Mouse (Mus musculus): ENCODE results near the gene Erich4. TPM values are rescaled to one million over a fixed set of nuclear protein-coding genes. Genes with fewer than 3 reads are reported as not detected.

Gene Erich4
- polyA plus RNA-seq, 1 experiment from 2014 or later: 11.2 TPM

DNA sequence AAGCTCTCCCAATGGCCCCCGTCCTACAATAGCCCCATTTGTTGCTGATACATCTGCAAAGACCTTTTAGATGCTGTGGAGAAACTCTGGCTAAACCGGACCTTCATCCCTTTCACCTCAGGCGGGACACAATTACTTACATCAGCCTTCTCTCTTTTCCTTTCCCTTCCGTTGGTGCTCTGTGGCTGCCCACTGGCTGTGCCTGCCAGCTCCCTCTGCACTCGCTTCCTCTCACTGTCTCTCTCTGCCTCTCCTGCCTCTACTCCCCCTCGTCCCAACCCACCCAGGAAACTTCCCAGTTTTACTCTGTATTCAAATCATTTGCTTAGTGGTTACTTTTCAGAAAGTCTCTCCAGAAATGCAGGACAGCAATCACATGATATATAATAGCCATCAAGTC lies 5.6 kb downstream of the Erich4 start:
- Histone ChIP-seq H3K4me2 (ENCODE audit: low read length) (no peak overlapping the region), H3K9ac (ENCODE audit: low read depth, low read length) (no peak overlapping the region), H3K27ac (no peak overlapping the region), H3K4me1 (replicated peaks; ENCODE audit: insufficient read depth, low read length) (no peaks in the 10 kb centered on the region), H3K27me3 (ENCODE audit: insufficient read depth, low read length) (no peaks in the 10 kb centered on the region), H3K36me3 (ENCODE audit: insufficient read depth, low read length) (no peaks in the 10 kb centered on the region), H3K4me3 (replicated peaks; ENCODE audit: low read depth, low read length) (no peak overlapping the region), H3K9me3 (replicated peaks; ENCODE audit: low read length) (no peaks in the 10 kb centered on the region)
- TF ChIP-seq CTCF (IDR thresholded peaks at IDR 0.05; ENCODE audit: low read depth): no peak
- ATAC-seq (replicated peaks; ENCODE audit: low FRiP score, low read depth): no peak
- DNase-seq (ENCODE audit: low spot score): no peak
- 34% methylated on average over 6 of the region's 6 CpGs for WGBS

DNA sequence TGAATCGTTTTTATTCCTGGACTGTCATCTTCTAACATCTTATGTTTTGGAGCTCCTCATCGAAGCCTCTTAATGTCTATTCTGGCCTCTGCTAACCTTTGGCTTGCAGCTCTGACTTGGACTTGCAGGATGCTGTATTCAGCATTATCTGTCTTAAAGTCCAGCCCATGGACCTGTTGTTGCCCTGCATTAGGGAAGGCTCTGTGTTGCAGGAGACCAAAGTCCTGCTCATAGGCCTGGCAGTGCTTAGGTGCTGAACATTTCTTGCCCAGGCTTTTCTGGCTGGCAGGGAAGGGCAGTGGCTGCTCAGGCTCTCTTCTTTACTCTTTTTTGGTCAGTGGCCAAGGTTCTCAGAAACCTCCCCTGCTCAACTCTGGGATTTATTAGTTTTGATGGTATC lies 8.5 kb downstream of the Erich4 start:
- Histone ChIP-seq H3K9ac (ENCODE audit: low read depth, low read length) (no peak overlapping the region), H3K27me3 (ENCODE audit: insufficient read depth, low read length) (no peaks in the 10 kb centered on the region), H3K4me1 (replicated peaks; ENCODE audit: insufficient read depth, low read length) (no peaks in the 10 kb centered on the region), H3K4me3 (replicated peaks; ENCODE audit: low read depth, low read length) (no peak overlapping the region), H3K9me3 (replicated peaks; ENCODE audit: low read length) (no peaks in the 10 kb centered on the region), H3K27ac (peak overlapping the region; percentile 2; the same call in 1 of the 2 replicates), H3K4me2 (ENCODE audit: low read length) (no peak overlapping the region), H3K36me3 (ENCODE audit: insufficient read depth, low read length) (no peaks in the 10 kb centered on the region)
- ATAC-seq (replicated peaks; ENCODE audit: low FRiP score, low read depth): peak; percentile 86
- 72% methylated on average over 2 of the region's 2 CpGs for WGBS
- no peak for DNase-seq (ENCODE audit: low spot score)
- TF ChIP-seq CTCF (IDR thresholded peaks at IDR 0.05; ENCODE audit: low read depth): no peak

DNA sequence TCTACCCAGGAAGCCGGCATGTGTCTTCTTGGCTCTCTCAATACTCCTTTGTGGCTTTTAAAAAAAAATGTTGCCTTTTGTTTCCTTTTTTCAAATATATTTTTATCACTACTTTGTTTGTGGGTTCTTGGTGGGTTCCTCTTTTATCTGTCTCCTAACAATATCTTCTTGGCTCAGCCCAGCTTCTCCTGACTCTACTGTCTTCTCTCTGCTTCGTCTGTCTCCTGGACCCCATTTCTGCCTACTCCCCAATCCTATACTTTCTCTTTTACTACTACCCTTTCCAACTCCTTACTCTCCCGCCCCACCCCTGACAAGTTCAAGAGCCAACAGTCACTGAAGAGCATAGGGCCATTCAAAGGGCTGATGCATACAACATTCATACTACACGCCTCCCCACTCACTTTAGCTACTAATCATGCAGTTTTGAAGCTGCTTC lies 9.0 kb downstream of the Erich4 start:
- H3K4me2 ChIP-seq (ENCODE audit: low read length): no peak overlapping the region
- no peak for DNase-seq (ENCODE audit: low spot score)
- ATAC-seq (replicated peaks; ENCODE audit: low FRiP score, low read depth): no peak
- no peak overlapping the region for H3K4me3 ChIP-seq (replicated peaks; ENCODE audit: low read depth, low read length)
- H3K36me3 ChIP-seq (ENCODE audit: insufficient read depth, low read length): no peaks in the 10 kb centered on the region
- H3K9me3 ChIP-seq (replicated peaks; ENCODE audit: low read length): no peaks in the 10 kb centered on the region
- no peaks in the 10 kb centered on the region for H3K4me1 ChIP-seq (replicated peaks; ENCODE audit: insufficient read depth, low read length)
- H3K27me3 ChIP-seq (ENCODE audit: insufficient read depth, low read length): no peaks in the 10 kb centered on the region
- H3K9ac ChIP-seq (ENCODE audit: low read depth, low read length): no peak overlapping the region
- H3K27ac ChIP-seq: peak overlapping the region; percentile 2; the same call in 1 of the 2 replicates
- WGBS: 82% methylated on average over 4 of the region's 4 CpGs
- TF ChIP-seq CTCF (IDR thresholded peaks at IDR 0.05; ENCODE audit: low read depth): no peak

DNA sequence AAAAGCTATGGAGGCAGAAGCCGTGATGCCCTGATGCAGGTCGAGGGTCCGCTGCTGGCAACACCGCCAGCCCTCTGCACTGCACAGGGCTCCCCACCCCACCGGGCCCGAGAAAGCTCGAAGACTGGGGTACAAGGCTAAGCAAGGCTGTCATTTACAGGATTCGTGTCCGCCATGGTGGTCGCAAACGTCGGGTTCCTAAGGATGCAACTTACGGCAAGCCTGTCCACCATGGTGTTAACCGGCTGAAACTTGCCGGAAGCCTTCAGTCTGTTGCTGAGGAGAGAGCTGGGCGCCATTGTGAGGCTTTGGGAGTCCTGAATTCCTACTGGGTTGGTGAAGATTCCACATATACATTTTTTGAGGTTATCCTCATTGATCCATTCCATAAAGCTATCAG lies 14.3 kb downstream of the Erich4 start:
- no peak overlapping the region for H3K4me2 ChIP-seq (ENCODE audit: low read length)
- H3K4me1 ChIP-seq (replicated peaks; ENCODE audit: insufficient read depth, low read length): no peaks in the 10 kb centered on the region
- DNase-seq (ENCODE audit: low spot score): no peak
- no peak for TF ChIP-seq CTCF (IDR thresholded peaks at IDR 0.05; ENCODE audit: low read depth)
- H3K4me3 ChIP-seq (replicated peaks; ENCODE audit: low read depth, low read length): no peak overlapping the region
- no peaks in the 10 kb centered on the region for H3K36me3 ChIP-seq (ENCODE audit: insufficient read depth, low read length)
- 91% methylated on average over 16 of the region's 16 CpGs for WGBS
- H3K27ac ChIP-seq: no peak overlapping the region
- no peak overlapping the region for H3K9ac ChIP-seq (ENCODE audit: low read depth, low read length)
- H3K27me3 ChIP-seq (ENCODE audit: insufficient read depth, low read length): no peaks in the 10 kb centered on the region
- no peak for ATAC-seq (replicated peaks; ENCODE audit: low FRiP score, low read depth)
- no peaks in the 10 kb centered on the region for H3K9me3 ChIP-seq (replicated peaks; ENCODE audit: low read length)

DNA sequence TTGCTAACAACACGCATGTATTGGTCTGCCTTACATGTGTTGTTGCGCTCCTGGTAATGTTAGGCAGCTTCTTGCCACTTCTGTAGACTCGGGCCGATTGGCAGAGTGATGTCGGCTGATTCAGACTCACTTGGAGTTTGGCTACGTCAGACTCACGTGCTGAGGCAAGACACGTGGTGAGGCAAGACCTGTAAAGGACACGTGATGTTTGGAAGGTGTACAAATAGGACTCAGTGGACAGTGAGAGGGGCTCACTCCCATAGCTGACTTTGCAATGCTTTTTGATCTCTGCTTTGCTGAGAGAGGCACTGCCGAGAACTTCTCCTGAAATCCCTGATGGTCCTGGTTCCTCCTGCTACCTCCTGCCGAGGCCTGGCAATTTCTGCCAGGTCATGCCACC lies 15.0 kb downstream of the Erich4 start:
- Histone ChIP-seq H3K4me1 (replicated peaks; ENCODE audit: insufficient read depth, low read length) (no peaks in the 10 kb centered on the region), H3K27ac (no peak overlapping the region), H3K4me3 (replicated peaks; ENCODE audit: low read depth, low read length) (no peak overlapping the region), H3K9ac (ENCODE audit: low read depth, low read length) (no peak overlapping the region), H3K36me3 (ENCODE audit: insufficient read depth, low read length) (no peaks in the 10 kb centered on the region), H3K27me3 (ENCODE audit: insufficient read depth, low read length) (no peaks in the 10 kb centered on the region), H3K9me3 (replicated peaks; ENCODE audit: low read length) (no peaks in the 10 kb centered on the region), H3K4me2 (ENCODE audit: low read length) (no peak overlapping the region)
- no peak for TF ChIP-seq CTCF (IDR thresholded peaks at IDR 0.05; ENCODE audit: low read depth)
- DNase-seq (ENCODE audit: low spot score) (no peak), ATAC-seq (replicated peaks; ENCODE audit: low FRiP score, low read depth) (no peak)
- WGBS: 84% methylated on average over 11 of the region's 11 CpGs

DNA sequence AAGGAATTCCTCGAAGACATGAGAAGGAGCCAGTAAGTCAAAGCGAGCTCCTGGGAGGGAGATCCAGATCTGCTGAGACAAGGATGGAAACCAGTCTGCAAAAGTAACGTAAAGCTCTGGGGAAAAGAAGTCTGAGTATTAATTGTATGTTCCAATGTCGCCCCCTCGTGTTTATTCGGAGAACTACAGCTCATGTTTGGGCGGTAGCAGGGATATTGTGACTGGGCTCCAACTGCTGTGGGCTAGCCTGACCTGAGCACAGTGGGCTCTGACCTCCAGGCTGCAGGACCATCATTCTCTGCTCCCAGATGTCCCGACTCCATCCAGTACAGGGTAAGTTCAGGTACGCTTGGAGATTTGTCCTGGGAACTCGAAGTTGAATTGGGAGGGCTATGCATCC lies 16.0 kb downstream of the Erich4 start:
- Histone ChIP-seq H3K4me2 (ENCODE audit: low read length) (no peak overlapping the region), H3K27ac (no peak overlapping the region), H3K4me3 (replicated peaks; ENCODE audit: low read depth, low read length) (no peak overlapping the region), H3K36me3 (ENCODE audit: insufficient read depth, low read length) (no peaks in the 10 kb centered on the region), H3K4me1 (replicated peaks; ENCODE audit: insufficient read depth, low read length) (no peaks in the 10 kb centered on the region), H3K9ac (ENCODE audit: low read depth, low read length) (no peak overlapping the region), H3K9me3 (replicated peaks; ENCODE audit: low read length) (no peaks in the 10 kb centered on the region), H3K27me3 (ENCODE audit: insufficient read depth, low read length) (no peaks in the 10 kb centered on the region)
- DNase-seq (ENCODE audit: low spot score): peak; percentile 91
- ATAC-seq (replicated peaks; ENCODE audit: low FRiP score, low read depth): peak; percentile 43; the same call in 1 of the 2 replicates
- TF ChIP-seq CTCF (IDR thresholded peaks at IDR 0.05; ENCODE audit: low read depth): peak; percentile 89
- 15% methylated on average over 10 of the region's 10 CpGs for WGBS

DNA sequence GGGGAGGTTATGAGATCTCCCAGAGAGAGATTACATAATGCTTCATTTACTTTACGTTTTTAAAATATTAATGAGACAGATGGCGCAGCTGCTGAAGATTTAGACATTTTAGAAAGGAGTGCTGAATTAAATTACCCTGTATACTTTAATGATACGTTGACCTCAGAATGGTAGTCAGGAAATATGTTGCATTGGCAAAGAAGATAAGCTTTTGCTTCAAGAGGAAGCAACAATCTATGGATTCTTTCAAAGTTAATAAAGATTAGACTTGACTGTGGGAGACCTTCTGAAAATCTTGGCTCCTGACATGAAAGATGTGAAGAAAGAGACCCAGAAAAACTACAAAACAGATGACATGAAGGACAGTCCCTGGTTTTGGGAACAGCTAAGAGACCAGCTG lies 21.8 kb downstream of the Erich4 start:
- no peaks in the 10 kb centered on the region for H3K4me1 ChIP-seq (replicated peaks; ENCODE audit: insufficient read depth, low read length)
- DNase-seq (ENCODE audit: low spot score) (no peak), ATAC-seq (replicated peaks; ENCODE audit: low FRiP score, low read depth) (no peak)
- H3K4me3 ChIP-seq (replicated peaks; ENCODE audit: low read depth, low read length): no peak overlapping the region
- H3K4me2 ChIP-seq (ENCODE audit: low read length): no peak overlapping the region
- H3K27ac ChIP-seq: no peak overlapping the region
- H3K9ac ChIP-seq (ENCODE audit: low read depth, low read length): no peak overlapping the region
- 74% methylated on average over 3 of the region's 3 CpGs for WGBS
- no peaks in the 10 kb centered on the region for H3K9me3 ChIP-seq (replicated peaks; ENCODE audit: low read length)
- no peaks in the 10 kb centered on the region for H3K27me3 ChIP-seq (ENCODE audit: insufficient read depth, low read length)
- TF ChIP-seq CTCF (IDR thresholded peaks at IDR 0.05; ENCODE audit: low read depth): no peak
- no peaks in the 10 kb centered on the region for H3K36me3 ChIP-seq (ENCODE audit: insufficient read depth, low read length)

Data from kidney, postnatal 0 days (tissue).